Mouse (Mus musculus) right cerebral cortex, postnatal 10 days (tissue): Measurements from ENCODE around the gene Spats2l.

ENCODE experiments used
- DNase-seq, 2 experiments: peaks; one replicate each; pipeline ENCODE4 v3.0.0; 2021; ENCODE audit warnings: low spot score in 2 of 2

Gene Spats2l

DNA sequence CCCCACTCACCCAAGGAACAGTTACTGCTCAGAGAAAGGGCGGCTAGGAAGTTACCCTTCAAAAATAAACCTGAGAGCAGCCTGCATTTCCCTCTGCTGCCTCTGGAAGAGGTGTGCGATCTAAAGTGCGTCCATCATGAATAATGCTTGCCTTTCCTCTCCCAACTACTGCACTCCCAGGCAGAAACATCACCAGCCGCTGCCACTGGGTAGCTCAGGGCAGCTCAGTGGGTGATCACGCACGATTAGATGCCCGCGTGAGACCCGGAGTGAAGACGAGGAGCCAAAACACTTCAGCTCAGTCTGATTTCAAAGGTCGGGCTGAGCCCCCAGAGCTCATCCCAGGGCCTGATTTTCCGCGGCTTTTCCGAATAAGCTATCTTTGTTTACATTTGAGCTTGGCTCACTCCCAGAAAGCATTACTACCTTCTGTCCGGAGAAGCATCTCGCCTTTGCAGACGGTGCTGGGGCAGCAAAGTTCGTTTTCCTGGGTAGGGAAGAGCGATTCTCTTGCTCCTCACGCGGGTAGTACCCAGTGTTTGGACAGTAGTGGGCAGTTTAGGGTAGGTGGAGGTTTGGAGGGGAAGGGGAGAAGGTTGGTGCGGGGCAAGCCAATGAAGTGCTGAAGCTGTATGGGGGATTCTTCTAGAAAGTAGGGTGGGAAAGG, at the start of gene Spats2l:
TSS of gene Spats2l (plus strand) at position 162 of the 667 bp plus-strand sequence.
- peak; percentile 39 to 42 for DNase-seq

DNA sequence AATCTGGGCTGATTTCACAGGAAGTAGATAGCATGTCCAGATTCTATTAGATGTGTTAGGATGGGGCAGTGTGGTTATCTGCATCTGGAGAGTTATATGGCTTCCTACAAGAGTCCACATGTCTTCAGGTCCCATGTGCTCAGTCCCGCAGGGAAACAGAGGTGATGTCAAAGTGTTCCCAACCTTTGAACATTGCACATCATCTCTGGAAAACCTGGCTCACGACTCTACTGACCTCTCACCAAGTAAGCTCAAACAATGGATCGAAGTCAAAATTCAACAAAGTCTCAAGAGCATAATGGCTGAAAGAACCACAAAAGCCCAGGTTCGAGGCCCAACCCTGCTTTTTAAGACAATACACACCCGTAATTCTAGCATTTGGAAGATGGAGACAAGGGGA, 48.7 kb upstream of the Spats2l start:
- DNase-seq, result no peak

DNA sequence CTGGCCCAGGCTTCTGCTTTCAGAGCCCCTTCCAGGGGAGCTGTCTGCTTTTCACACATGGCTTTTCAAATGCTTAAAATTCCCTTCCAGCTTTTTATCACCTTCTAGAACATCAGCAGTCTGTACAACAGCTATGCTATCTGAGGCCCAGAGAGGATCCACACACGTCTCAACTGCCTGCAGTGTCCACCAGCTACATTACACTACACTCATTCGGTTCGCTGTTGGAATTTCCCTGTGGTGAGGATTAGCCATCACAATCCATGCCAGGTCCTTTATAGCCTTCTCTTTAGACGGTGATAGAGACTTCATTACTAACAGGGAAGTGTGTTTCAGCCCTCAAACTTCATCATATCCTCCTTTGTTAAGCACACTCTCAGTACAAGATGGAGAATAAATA, 38.1 kb upstream of the Spats2l start:
- DNase-seq, result no peak

DNA sequence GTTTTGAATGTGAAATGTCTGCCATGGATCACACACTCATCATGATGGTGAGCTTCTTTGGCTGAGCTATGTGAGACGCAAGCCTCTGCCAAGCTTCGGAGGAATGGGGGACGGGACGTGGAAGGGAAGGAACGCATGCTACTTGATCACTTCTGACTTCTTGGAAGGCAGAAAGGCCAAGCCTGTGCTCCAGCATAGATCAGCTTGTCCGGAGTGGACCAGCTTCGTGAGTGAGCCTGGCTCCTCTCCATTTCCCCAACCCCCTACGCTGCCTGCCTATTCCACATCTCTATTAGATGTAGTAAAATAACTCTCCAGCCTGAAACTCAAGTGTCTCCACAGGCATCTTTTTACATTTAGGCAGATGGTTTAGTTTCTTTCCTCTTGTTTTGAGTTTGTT, 32.2 kb upstream of the Spats2l start:
- no peak for DNase-seq

DNA sequence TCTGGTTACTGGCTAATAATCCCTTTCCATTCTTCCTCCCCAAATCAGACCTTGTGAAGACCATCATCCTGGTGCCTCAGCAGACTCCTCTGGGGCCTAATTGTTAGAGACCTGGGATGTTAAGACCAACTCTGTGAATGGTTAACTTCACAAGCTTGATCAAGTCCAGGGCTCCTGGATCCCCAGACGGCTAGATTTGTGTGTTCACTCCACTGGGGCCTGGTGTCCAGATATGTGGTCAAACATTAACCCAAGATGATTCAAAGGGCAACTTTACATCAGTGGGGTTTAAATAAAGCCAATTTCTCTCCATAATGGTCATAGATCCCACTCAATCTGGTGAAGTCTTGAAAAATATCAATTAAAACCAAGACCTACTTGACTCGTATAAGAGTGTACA, 31.7 kb upstream of the Spats2l start:
- DNase-seq, result no peak

DNA sequence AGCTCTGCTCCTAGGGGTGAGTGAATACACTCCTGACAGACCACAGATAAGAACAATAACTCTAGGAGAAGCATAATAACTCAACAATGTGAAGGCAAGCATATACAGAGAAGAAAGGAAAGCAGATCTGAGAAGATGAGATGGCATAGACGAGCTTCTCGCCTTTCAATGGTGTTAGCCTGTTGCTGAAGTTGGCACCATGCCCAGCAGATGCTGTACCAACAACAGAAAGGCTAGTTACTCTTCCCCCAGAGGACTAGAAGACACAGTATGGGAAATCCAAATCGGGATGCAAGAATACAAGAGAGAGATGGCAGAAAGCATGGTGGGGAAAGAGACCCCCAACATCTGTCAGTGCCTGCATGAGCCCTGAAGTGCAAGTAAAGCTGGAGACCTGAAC, 22.2 kb upstream of the Spats2l start:
- DNase-seq, result peak in 1 of 2 experiments; percentile 30

DNA sequence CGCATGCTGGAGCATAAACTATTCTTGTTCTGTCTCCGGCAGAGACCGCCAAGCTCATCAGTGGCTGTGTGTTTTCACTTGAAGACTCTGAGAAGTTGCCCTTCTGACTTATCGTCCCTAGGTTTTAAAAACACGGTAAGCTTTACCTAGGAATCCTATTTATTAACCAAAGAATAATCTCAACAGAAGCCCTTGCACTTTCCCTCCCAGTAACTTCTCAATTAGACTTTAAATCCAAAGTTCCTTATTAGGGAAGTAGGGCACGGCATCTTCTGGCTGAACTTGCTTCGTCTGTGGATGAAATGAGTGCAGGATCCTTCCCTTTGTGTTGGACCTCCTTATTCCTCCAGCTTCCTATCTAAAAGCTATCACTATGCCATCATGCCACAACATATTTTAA, 7.6 kb upstream of the Spats2l start:
- no peak for DNase-seq

DNA sequence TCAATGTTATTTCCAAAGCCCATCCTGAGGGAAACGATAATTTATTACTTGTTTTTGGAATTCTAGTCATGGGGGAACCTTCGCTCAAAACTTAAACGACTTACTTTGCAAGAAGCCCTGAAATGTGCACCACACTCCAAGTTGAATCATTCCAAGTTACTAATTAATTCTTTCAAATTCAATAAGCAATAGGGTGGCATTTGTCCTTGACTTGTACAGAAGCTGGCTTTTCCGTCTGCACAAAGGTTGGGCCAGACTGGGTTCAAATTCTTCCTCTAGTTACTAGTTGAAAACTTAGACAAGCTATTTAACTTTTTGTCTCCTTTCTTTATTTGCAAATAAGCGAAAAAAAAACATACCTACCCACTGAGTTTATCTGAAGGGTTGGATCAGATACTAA, 636 bp upstream of the Spats2l start:
- DNase-seq, result no peak

DNA sequence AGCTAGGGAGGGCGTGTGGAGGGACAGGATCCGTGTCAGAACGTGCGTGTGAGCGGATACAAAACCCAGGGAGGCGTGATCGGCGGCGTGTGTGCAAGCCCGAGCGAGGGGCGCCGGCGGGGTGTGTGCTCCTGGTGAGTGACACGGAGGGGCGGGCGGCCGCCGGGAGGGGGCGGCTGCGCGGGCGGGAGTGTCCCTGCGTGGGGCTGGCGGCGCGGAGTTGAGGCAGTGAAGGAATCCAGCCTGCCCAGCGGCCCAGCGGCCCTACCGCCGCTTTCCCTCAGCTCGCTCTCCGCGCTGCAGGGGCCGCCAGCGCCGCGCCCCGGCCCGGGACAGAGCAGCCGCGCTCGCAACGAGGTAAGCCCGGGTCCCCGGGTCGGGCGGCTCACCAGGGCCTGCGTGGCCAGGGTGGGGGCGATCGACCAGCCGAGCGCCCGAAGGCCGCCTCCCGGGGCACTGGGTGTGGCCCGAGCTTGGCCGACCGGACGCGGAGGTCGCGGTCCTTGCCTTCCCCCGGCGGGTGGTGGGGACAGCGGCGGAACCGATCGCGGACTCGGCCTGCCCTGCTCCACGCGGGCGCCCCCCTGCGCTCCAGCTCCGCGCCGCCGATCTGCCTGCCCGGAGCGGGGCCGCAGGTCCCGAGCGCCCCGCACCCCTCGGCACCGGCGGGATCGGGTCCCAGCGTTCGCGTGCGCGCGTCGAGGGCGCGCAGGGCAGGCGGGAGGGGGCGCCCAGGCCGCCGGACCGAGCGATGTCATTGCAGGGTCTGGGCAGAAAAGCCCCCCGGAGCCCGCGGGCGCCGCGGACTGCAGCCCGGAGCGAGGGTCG, 920 bp downstream of the Spats2l start:
- DNase-seq, result peak; percentile 79 to 82

DNA sequence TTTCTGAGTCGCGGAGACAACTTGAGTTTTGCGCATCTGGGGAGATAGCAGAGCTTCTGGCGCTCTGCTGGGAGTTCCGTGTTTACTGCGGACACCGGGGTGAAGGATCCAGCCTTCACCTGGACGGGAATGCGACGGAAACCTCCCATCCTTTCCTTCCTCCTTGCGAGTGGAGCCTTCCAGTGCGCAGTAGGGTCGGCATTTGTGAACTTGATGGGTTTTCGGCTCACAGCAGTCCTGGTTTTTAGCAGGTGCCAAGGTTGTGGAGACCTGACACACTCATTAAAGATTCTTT, 1.5 kb downstream of the Spats2l start:
- DNase-seq, result no peak

DNA sequence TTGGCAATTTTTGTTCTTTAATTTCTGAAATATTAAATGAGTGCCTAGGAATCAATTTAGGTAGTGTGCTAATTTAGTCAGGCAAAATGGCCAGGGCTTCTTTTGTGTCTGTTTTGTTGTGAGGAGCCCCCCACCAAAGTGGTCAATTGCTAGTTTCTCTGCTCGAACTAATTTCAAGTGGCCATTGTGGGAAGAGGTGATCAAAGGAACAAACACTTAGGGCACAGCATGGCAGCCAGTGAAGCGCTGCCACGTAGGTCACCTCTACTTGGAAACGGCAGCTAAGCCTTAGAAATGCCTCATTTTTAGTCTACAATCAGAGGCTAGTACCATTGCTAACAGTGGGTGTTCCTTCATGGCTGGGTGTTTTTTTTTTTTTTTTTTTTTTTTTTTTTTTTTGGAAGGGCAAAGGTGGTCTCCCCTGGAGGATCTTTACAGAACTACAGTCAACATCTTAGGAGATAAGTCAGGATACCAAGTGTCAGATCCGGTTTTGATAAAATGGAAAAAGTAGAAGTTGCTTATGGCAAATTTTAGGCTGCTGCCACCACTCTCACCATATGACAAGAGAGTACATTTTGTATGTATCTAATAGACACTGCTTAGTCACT, 2.8 kb downstream of the Spats2l start:
- no peak for DNase-seq

DNA sequence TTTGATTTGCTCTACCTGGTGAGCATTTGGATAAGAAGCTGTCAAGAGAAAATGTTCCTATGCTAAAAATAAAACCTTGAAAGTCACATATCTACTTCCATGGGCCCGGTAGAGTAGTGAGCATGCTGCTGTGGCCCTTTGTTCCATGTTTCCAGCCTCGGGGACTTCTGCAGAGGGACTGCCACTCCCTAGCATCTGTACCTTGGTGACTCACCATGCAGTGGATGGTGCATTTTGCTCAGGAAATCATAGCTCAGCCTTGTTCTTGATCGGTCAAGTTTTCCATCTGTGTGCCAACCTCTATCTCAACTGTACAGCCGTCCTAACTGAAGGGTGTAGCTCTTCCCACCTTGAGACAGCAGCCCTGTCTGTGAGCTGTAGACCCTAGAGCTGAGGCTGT, 10.3 kb downstream of the Spats2l start:
- no peak for DNase-seq

DNA sequence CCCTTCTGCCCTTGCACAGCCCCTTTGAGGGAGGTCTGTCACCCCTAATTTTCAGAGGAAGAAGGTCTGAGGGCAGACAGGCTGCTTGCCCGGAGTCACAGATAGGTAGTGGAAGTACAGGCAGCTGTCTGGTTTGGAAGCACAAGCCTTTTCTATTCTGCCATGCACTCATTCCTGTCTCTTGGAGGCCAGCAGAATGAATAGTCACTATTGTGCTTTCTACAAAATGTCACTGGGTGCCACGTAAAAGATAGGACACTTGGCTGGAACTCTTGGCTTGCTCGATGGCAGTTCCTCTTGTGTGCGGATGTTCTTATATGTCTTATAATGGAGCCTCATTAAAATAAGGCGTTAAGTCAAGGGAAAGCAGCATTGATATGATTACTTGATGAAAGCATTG, 15.9 kb downstream of the Spats2l start:
- no peak for DNase-seq

DNA sequence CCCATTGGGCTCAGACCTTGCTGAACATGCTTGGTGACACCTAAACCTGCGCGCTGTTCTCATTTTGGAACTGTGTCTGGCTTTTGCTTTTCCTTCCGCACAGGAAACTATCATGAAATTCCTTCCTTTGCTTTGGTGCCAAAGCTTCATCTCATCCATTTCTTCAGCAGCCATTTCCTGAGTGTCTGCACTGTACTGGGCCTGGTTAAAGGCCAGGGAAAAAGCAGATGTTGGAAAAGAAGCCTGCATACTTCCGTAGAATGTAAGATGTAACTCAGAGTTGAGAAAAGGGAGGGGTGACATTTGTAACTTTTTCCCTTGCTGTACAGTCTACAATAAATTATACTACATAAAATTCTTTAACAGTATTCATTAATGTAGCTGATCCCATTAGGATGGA, 18.2 kb downstream of the Spats2l start:
- no peak for DNase-seq

DNA sequence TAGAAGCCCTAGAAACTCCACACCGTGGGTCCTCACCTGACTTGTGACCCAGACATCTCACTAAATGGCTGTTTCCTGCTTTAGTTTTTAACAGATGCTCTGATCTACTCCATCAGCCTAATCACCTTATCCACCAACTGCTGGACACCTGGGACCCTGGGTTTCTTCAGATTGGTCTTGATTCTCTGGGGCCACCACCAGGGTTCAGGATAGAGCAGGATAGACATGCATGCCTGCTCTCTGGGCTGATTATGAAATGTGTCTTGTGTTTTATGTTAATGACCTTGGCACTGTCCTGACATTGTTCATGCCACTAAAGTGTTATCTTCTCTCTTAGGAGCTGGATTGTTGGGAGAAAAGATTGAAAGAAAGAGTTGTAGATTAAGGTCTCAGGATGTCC, 21.9 kb downstream of the Spats2l start:
- DNase-seq, result no peak

DNA sequence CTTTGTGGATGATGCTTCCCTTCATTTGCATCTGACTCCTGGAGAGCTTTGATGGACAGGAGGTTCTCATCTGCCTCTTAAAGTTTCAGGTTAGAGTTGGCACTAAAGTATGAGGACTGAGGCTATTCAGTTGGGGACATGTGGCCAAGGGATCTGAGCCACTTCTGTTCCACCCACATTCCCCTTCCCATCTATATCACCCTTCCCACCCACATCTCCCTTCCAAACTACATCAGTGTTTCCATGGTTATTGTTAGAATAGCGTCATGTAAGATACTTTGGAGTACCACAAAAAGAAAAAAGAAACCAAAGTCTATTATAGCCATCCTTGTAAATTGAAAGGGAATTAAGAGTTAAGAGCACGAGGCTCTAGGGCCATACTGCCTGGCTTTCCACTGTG, 25.4 kb downstream of the Spats2l start:
- no peak for DNase-seq

DNA sequence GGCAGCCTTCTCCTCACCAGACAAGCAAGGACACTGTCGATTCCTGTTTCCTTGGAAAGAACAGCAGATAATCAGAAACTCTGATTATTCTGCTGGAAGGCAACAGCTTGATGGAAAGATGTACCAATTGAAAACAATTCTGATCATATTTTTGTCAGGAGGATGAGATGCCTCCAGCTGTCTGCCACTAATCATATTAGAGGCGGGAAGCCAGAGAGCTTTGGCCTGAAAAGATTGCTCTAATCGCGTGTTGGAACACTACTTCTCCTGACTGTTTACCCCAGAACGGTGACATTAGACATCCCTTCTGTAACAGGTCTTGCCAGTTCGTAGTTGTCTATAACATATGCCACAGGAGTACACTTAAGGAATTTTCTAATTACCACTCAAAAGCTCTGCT, 26.9 kb downstream of the Spats2l start:
- no peak for DNase-seq

DNA sequence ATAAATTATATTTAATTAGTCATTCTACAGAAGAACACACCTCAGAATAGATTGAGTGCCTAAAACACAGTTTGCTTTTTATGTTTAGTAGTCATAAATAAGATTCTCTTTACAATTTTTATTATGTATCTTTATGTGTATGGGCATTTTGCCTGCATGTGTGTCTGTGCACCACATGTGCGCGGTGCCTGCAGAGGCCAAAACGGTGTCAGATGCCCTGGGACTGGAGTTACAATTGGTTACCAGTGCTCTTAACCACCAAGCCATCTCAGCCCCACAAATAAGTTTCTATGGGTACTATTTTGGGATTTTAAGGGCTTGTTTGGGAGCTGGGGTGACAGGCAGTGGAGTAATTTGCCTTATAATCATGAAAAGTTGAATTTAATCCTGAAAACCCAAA, 32.2 kb downstream of the Spats2l start:
- no peak for DNase-seq

DNA sequence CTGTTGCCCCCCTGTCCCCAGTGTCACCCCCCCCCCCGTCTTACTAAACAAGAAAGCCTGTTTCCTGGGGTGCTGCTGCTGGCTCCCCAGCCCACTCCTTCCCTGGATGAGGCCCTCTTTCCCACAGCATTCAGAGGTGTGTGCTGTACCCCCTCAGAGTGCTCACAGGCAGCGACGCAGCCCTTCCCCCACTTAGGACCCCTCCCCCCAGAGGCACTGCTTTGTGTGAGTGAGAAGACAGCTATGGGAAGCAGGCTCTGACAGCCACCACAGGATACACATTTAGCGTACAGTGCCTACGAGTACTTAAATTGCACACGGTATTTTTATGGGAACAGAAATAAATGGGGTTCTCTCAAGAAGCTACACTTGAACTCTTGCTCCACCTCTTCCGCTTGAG, 33.9 kb downstream of the Spats2l start:
- DNase-seq, result no peak

DNA sequence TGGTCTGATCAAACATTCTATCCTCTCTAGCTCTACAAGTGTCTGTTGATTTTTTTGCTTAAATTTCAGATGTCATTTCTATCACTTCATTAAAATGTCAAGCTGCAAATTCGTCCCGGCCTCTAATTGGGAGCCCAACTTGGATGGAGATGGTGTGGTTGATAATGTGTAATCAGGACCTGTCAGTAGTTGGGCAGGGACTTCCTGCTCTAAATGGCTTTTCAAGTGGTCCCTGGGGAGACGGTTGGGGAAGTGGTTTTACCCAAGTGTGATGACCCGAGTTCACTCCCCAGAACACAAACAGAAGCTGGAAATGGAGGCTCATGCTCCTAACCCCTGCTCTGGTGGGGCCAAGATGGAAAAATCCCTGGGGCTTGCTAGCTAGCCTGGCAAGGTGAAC, 36.3 kb downstream of the Spats2l start:
- no peak for DNase-seq

DNA sequence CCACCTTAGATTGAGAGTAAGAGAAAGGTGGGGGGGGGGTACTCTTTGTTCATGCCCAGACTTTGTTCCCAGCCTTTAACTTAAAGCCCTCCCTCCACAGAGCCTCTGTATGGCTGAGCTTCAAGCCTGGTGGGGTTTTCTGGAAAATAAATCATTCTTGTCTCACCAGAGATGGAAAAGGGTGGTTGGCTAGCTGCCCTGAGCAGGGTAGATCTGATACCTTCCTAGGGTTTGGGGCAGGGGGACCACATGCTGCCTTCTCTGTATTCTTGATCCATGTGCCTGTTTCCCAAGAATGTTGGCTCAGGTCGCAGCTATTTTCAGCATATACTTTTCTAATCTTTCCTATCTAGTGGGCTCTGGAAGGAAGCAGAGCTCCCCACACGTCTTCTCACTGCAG, 43.1 kb downstream of the Spats2l start:
- no peak for DNase-seq

DNA sequence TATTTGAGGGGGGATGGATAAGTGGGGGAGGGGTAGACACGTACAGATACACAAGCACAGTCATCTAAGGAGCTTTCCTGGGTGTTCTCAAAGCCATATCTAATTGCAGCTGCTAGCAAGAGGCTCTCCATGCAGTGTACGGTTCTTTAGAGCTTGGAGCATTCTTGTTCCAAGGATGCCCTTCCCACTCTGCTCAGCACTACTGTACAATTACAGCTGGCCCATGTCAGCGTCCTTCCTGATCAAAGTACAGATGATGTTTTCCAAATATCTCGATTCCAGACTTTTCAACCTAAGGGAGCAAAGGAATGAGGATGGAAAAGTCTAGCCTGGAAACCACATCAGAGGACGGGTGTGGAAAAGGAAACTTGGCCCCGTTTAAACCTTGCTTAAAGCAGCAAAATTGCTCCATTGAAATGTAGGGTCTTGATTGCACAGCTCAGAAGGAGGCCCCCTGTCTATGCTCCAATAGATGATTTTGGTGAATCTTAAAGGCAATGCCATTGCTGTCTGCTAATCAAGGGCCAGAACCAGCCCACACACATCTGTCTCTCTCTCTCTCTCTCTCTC, 46.6 kb downstream of the Spats2l start:
- no peak for DNase-seq
